Mouse (Mus musculus) c-Kit-negative CD71-positive TER-119-positive erythroid progenitor cells, embryonic 14.5 days (primary cell): ENCODE results near the gene Oas1a.
"Not testable (repeated sequence)": the region's sequence is repeated elsewhere in the genome, so short reads cannot be mapped to it uniquely, and the experiment has no call there.

Source experiments
- DNase-seq: peaks from one replicate; pipeline ENCODE4 v3.0.0-alpha.2; 2013; ENCODE audit warnings: low read depth, low spot score

Oas1a gene

GRCm38 (mm10) chr5:120893866-120894265, 13.5 kb downstream of the Oas1a start:
- DNase-seq: not testable (repeated sequence)

GRCm38 (mm10) chr5:120892243-120892660, 15.1 kb downstream of the Oas1a start:
- no peak for DNase-seq

GRCm38 (mm10) chr5:120891566-120892242, 15.6 kb downstream of the Oas1a start:
- DNase-seq: not testable (repeated sequence)

- DNase-seq: no peak
Measured at GRCm38 (mm10) chr5:120890991-120891390, 16.3 kb downstream of the Oas1a start.

- no peak for DNase-seq
Measured at GRCm38 (mm10) chr5:120890026-120890425, 17.3 kb downstream of the Oas1a start.

- not testable (repeated sequence) for DNase-seq
Measured at GRCm38 (mm10) chr5:120888294-120888815, 19.0 kb downstream of the Oas1a start.

- DNase-seq: no peak
Measured at GRCm38 (mm10) chr5:120887831-120888230, 19.5 kb downstream of the Oas1a start.

GRCm38 (mm10) chr5:120887413-120887812, 19.9 kb downstream of the Oas1a start, which contains the start of gene Oas1g:
Gene Oas1g (minus strand): TSS chr5:120887613.
- not testable (repeated sequence) for DNase-seq

- DNase-seq: not testable (repeated sequence)
Measured at GRCm38 (mm10) chr5:120881681-120882080, 25.6 kb downstream of the Oas1a start.

- DNase-seq: not testable (repeated sequence)
Measured at GRCm38 (mm10) chr5:120878803-120879202, 28.5 kb downstream of the Oas1a start.

- DNase-seq: not testable (repeated sequence)
Measured at GRCm38 (mm10) chr5:120877407-120877806, 29.9 kb downstream of the Oas1a start.

GRCm38 (mm10) chr5:120876839-120877238, 30.5 kb downstream of the Oas1a start:
- not testable (repeated sequence) for DNase-seq

- no peak for DNase-seq
Measured at GRCm38 (mm10) chr5:120871469-120871868, 35.9 kb downstream of the Oas1a start.

GRCm38 (mm10) chr5:120870782-120871181, 36.5 kb downstream of the Oas1a start:
- DNase-seq: no peak

GRCm38 (mm10) chr5:120870081-120870480, 37.2 kb downstream of the Oas1a start:
- no peak for DNase-seq

- DNase-seq: no peak
Measured at GRCm38 (mm10) chr5:120869436-120870015, 37.8 kb downstream of the Oas1a start.

- DNase-seq: no peak
Measured at GRCm38 (mm10) chr5:120865336-120865860, 41.9 kb downstream of the Oas1a start.

- no peak for DNase-seq
Measured at GRCm38 (mm10) chr5:120861121-120861520, 46.2 kb downstream of the Oas1a start, which contains the start of gene Oas1h. Gene Oas1h (plus strand): TSS chr5:120861421.

- DNase-seq: no peak
Measured at GRCm38 (mm10) chr5:120859241-120859640, 48.1 kb downstream of the Oas1a start.

- DNase-seq: no peak
Measured at GRCm38 (mm10) chr5:120849601-120850136, 57.7 kb downstream of the Oas1a start.

GRCm38 (mm10) chr5:120847067-120847466, 60.3 kb downstream of the Oas1a start, which contains the start of gene Oas1f:
Gene Oas1f (plus strand): TSS chr5:120847367.
- DNase-seq: no peak
